Mouse (Mus musculus): ENCODE data around the gene C1ql4.

DNA sequence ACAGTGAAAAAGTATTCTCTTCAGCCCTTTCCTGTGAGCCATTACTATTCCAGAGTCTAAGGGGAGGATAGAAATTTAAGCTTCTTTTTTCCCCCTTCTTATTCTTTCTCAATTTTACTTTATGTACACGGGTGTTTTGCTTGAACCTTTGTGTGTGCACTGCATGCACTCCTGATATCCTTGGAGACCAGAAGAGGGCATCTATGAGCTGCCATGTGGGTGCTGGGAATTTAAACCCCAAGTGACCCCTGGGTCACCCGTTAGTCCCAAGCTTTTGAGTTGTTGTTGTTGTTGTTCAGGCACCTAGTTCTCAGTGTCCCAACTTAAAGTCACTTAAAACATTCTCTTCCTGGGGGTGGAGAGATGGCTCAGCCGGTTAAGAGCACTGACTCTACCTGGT, 12.4 kb upstream of the C1ql4 start:
- TF ChIP-seq CTCF (conservative IDR thresholded peaks at IDR 0.05; ENCODE audit: low read length) (no peak), POU5F1 (IDR thresholded peaks at IDR 0.05; ENCODE audit: borderline replicate concordance, low read length) (no peak), NANOG (IDR thresholded peaks at IDR 0.05; ENCODE audit: borderline replicate concordance, low read length) (no peak)

Measured in E14TG2a.4 (cell line).